In the genomic region with DNA sequence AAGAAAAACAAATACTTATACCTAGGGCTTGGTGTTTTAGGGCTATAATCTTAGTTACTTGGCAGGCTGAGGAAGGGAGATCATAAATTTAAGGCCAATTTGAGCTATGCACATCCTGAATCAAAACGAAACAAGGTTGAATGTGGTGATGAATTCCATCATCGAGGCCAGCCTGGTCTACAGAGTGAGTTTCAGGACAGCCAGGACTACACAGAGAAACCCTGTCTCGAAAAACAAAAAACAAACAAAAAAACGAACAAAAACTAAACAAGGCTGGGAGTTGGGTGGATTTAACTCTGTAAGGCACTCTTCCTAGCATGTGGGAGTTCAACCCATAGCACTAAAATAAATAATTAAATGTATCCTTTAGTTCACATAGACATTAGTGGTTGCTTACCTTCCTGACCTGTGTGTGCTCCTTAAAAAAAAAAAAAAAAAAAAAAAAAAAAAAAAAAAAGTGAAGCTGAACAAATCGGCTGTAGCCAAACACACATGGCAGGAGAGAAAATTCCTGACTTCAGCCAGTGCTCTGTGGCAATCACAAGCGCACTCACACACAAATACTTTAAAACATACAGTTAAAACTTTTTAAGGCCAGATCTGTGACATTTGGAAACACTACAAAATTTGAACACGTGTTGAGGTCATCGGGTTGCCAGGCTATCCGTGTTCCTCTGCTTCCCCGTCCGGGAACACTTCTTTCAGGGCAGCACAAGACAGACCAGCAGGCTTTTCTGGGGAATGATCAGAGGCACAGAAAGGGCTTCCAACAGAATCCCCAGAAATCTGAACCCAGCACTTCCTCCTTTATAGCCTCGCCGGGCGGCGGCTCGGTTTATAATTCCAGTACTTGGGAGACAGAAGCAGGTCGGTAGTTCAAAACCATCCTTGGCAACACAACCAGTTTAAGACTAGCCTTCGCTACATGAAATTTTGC, we compare ENCODE assay signal across 8 mouse cellular contexts. TPM values are rescaled to one million over a fixed set of nuclear protein-coding genes. Genes with fewer than 3 reads are reported as not detected.
DNase-seq lines count a peak whose midpoint lies in the region; ATAC-seq and TF ChIP-seq lines count a peak whose summit lies in the region.

No protein-coding gene starts in this region.

- peak overlapping the region; percentile 95 for H3K9ac ChIP-seq in heart, embryonic 14.5 days (ENCODE audit: low read length)
- peak overlapping the region; percentile 94 for H3K9ac ChIP-seq in ES-E14 (ENCODE audit: insufficient read depth, low read depth, low read length, poor library complexity, severe bottlenecking)
- H3K9ac ChIP-seq in forebrain, embryonic 13.5 days = peak overlapping the region; percentile 95
- H3K9ac ChIP-seq in liver, embryonic 15.5 days = peak overlapping the region; percentile 67

- no peak for ATAC-seq in heart, embryonic 14.5 days (ENCODE audit: insufficient number of reproducible peaks, insufficient read depth, low FRiP score, low read depth)
- ATAC-seq in forebrain, embryonic 13.5 days = peak; percentile 25
- ATAC-seq in liver, embryonic 15.5 days (ENCODE audit: insufficient read depth) = peak; percentile 4
- ATAC-seq in megakaryocyte-erythroid progenitor cell, adult 5-6 weeks (replicated peaks; ENCODE audit: low FRiP score, low TSS enrichment, poor library complexity, severe bottlenecking) = no peak

- no peaks in the 10 kb centered on the region for H3K27me3 ChIP-seq in heart, embryonic 14.5 days (ENCODE audit: control insufficient read depth, insufficient read depth, low read length)
- H3K27me3 ChIP-seq in forebrain, embryonic 13.5 days = no peaks in the 10 kb centered on the region
- no peaks in the 10 kb centered on the region for H3K27me3 ChIP-seq in liver, embryonic 15.5 days

- peak overlapping the region; percentile 88 to 90 for H3K4me3 ChIP-seq in heart, embryonic 14.5 days (ENCODE audit: control insufficient read depth in 1 of 2, insufficient read depth in 1 of 2, low read depth in 1 of 2, low read length in 2 of 2)
- peak overlapping the region; percentile 86 to 94 for H3K4me3 ChIP-seq in ES-E14 (ENCODE audit: insufficient read depth in 1 of 2, low read depth in 1 of 2, low read length in 2 of 2, poor library complexity in 1 of 2, severe bottlenecking in 1 of 2)
- peak overlapping the region; percentile 88 for H3K4me3 ChIP-seq in forebrain, embryonic 13.5 days
- peak overlapping the region; percentile 83 for H3K4me3 ChIP-seq in liver, embryonic 15.5 days (replicated peaks)

- peaks cover 32% of the 10 kb centered on the region for H3K36me3 ChIP-seq in heart, embryonic 14.5 days (ENCODE audit: control insufficient read depth, insufficient read depth, low read length)
- H3K36me3 ChIP-seq in ES-E14 (ENCODE audit: control insufficient read depth, insufficient read depth, low read length, poor library complexity, severe bottlenecking) = peaks cover 38% of the 10 kb centered on the region
- H3K36me3 ChIP-seq in forebrain, embryonic 13.5 days (ENCODE audit: poor library complexity, severe bottlenecking) = peaks cover 28% of the 10 kb centered on the region
- peaks cover 28% of the 10 kb centered on the region for H3K36me3 ChIP-seq in liver, embryonic 15.5 days (replicated peaks)

- 9% methylated on average over 18 of the region's 18 CpGs for WGBS in heart, embryonic 14.5 days
- 11% methylated on average over 18 of the region's 18 CpGs for WGBS in forebrain, embryonic 13.5 days
- 3% methylated on average over 18 of the region's 18 CpGs for WGBS in liver, embryonic 15.5 days (ENCODE audit: insufficient replicate concordance)

- peak overlapping the region; percentile 96 for H3K4me2 ChIP-seq in heart, embryonic 14.5 days (ENCODE audit: low read length)
- H3K4me2 ChIP-seq in forebrain, embryonic 13.5 days = peak overlapping the region; percentile 84
- peak overlapping the region; percentile 85 for H3K4me2 ChIP-seq in liver, embryonic 15.5 days

- peaks cover 2 to 22% of the 10 kb centered on the region in 2 experiments; a peak in 3 of 4 replicates for H3K4me1 ChIP-seq in heart, embryonic 14.5 days (ENCODE audit: control insufficient read depth in 2 of 2, insufficient read depth in 2 of 2, low read length in 2 of 2)
- peaks cover 0 to 3% of the 10 kb centered on the region in 2 experiments; a peak in 2 of 4 replicates for H3K4me1 ChIP-seq in ES-E14 (ENCODE audit: control insufficient read depth in 2 of 2, insufficient read depth in 2 of 2, low read length in 2 of 2, poor library complexity in 1 of 2)
- H3K4me1 ChIP-seq in forebrain, embryonic 13.5 days = peaks cover 40% of the 10 kb centered on the region
- peaks cover 61% of the 10 kb centered on the region for H3K4me1 ChIP-seq in liver, embryonic 15.5 days (replicated peaks)

- no peaks in the 10 kb centered on the region for H3K9me3 ChIP-seq in heart, embryonic 14.5 days (ENCODE audit: control insufficient read depth, low read length)
- H3K9me3 ChIP-seq in ES-E14 (ENCODE audit: control insufficient read depth, insufficient read depth, low read depth, low read length) = no peaks in the 10 kb centered on the region
- no peaks in the 10 kb centered on the region for H3K9me3 ChIP-seq in forebrain, embryonic 13.5 days (replicated peaks)
- no peaks in the 10 kb centered on the region for H3K9me3 ChIP-seq in liver, embryonic 15.5 days (replicated peaks)

- in situ Hi-C loops in ES-E14 (cut with MboI; ENCODE audit: low sequenced_read_pairs in 2 of 2, unreplicated experiment in 2 of 2) = no loop called here

- peak overlapping the region; percentile 89 to 100 for H3K27ac ChIP-seq in heart, embryonic 14.5 days (replicated peaks in 1 of 2; ENCODE audit: control insufficient read depth in 1 of 2, insufficient read depth in 1 of 2, low read depth in 2 of 2, low read length in 2 of 2)
- peak overlapping the region; percentile 95 for H3K27ac ChIP-seq in ES-E14 (ENCODE audit: insufficient read depth, low read depth, low read length, poor library complexity, severe bottlenecking)
- peak overlapping the region; percentile 92 for H3K27ac ChIP-seq in forebrain, embryonic 13.5 days
- peak overlapping the region; percentile 92 for H3K27ac ChIP-seq in liver, embryonic 15.5 days (replicated peaks)

- DNase-seq in heart, adult 8-10 months (ENCODE audit: low spot score) = no peak
- no peak for DNase-seq in ES-E14 (ENCODE audit: low read depth, low spot score)
- no peak for DNase-seq in layer of hippocampus, adult 8-10 months (ENCODE audit: low spot score in 2 of 2)
- DNase-seq in left cerebral cortex, adult 18-20 months (ENCODE audit: low spot score in 2 of 2) = no peak

TF ChIP-seq in ES-E14, 5 proteins besides CTCF, POLR2A, EP300 and RAD21:
- TF ChIP-seq CHD2 (IDR thresholded peaks at IDR 0.05; ENCODE audit: low read depth, low read length) (no peak), ZNF384 (IDR thresholded peaks at IDR 0.05; ENCODE audit: low read depth, low read length) (peak; percentile 95)

RNA-seq across cellular contexts. Expression of a gene that starts 0.9 kb away (rescaled TPM):
- 462 and 512 TPM in 2 replicates for polyA plus RNA-seq in heart, embryonic 14.5 days (2014; fragmentation: Nextera tagmentation; extraction: Ambion mirVana)
- total RNA-seq in heart, adult 8-10 months (2022) = 100 to 1,000 TPM; 385 to 495 (median 425) TPM
- 3,112 and 3,420 TPM in 2 replicates for total RNA-seq in ES-E14 (2012; rRNA removed)
- 585 and 587 TPM in 2 replicates for polyA plus RNA-seq in forebrain, embryonic 13.5 days (2015; fragmentation: Nextera tagmentation; extraction: Ambion mirVana)
- 438 and 439 TPM in 2 replicates for polyA plus RNA-seq in liver, embryonic 15.5 days (2015; fragmentation: Nextera tagmentation; extraction: Ambion mirVana)
- total RNA-seq in megakaryocyte-erythroid progenitor cell, adult 5-6 weeks (2014; fragmentation: Nextera tagmentation) = 2,653 and 3,048 TPM in 2 replicates
- total RNA-seq in megakaryocyte-erythroid progenitor cell, adult 5-6 weeks (2017) = 1,625 and 1,902 TPM in 2 replicates
- 100 to 1,000 TPM; 240 to 284 (median 258) TPM for total RNA-seq in layer of hippocampus, adult 8-10 months (2022)
- 100 to 1,000 TPM; 233 to 240 TPM for total RNA-seq in left cerebral cortex, adult 18-20 months (2021)

RNA-seq across cellular contexts. Expression of a gene that starts 17.9 kb away (rescaled TPM):
- 3.2 and 3.8 TPM in 2 replicates for polyA plus RNA-seq in heart, embryonic 14.5 days (2014; fragmentation: Nextera tagmentation; extraction: Ambion mirVana)
- 10 to 100 TPM; 22.2 to 28.9 (median 23.8) TPM for total RNA-seq in heart, adult 8-10 months (2022)
- 47.8 and 52.8 TPM in 2 replicates for total RNA-seq in ES-E14 (2012; rRNA removed)
- polyA plus RNA-seq in forebrain, embryonic 13.5 days (2015; fragmentation: Nextera tagmentation; extraction: Ambion mirVana) = 6.0 and 7.4 TPM in 2 replicates
- polyA plus RNA-seq in liver, embryonic 15.5 days (2015; fragmentation: Nextera tagmentation; extraction: Ambion mirVana) = 2.0 and 2.3 TPM in 2 replicates
- 16.0 and 19.8 TPM in 2 replicates for total RNA-seq in megakaryocyte-erythroid progenitor cell, adult 5-6 weeks (2014; fragmentation: Nextera tagmentation)
- 18.6 and 64.6 TPM in 2 replicates for total RNA-seq in megakaryocyte-erythroid progenitor cell, adult 5-6 weeks (2017)
- 10 to 100 TPM; 45.7 to 73.5 (median 57.9) TPM for total RNA-seq in layer of hippocampus, adult 8-10 months (2022)
- total RNA-seq in left cerebral cortex, adult 18-20 months (2021) = 10 to 100 TPM; 57.1 to 60.2 TPM

RNA-seq across cellular contexts. Expression of a gene that starts 26.7 kb away (rescaled TPM):
- polyA plus RNA-seq in heart, embryonic 14.5 days (2014; fragmentation: Nextera tagmentation; extraction: Ambion mirVana) = 1.4 and 1.5 TPM in 2 replicates
- 10 to 100 TPM; 15.6 to 31.7 (median 17.5) TPM for total RNA-seq in heart, adult 8-10 months (2022)
- total RNA-seq in ES-E14 (2012; rRNA removed) = 5.9 and 6.1 TPM in 2 replicates
- 0.71 and 0.80 TPM in 2 replicates for polyA plus RNA-seq in forebrain, embryonic 13.5 days (2015; fragmentation: Nextera tagmentation; extraction: Ambion mirVana)
- 0.09 and 0.21 TPM in 2 replicates for polyA plus RNA-seq in liver, embryonic 15.5 days (2015; fragmentation: Nextera tagmentation; extraction: Ambion mirVana)
- 0.84 TPM in 1 of 2 replicates, not detected in the other for total RNA-seq in megakaryocyte-erythroid progenitor cell, adult 5-6 weeks (2014; fragmentation: Nextera tagmentation)
- 0.75 and 0.80 TPM in 2 replicates for total RNA-seq in megakaryocyte-erythroid progenitor cell, adult 5-6 weeks (2017)
- 1 to 10 TPM; 2.2 to 3.4 (median 3.1) TPM for total RNA-seq in layer of hippocampus, adult 8-10 months (2022)
- total RNA-seq in left cerebral cortex, adult 18-20 months (2021) = 1 to 10 TPM; 2.3 to 3.7 TPM

RNA-seq across cellular contexts. Expression of a gene that starts 27.2 kb away (rescaled TPM):
- polyA plus RNA-seq in heart, embryonic 14.5 days (2014; fragmentation: Nextera tagmentation; extraction: Ambion mirVana) = 5.7 and 7.0 TPM in 2 replicates
- total RNA-seq in heart, adult 8-10 months (2022) = 1 to 10 TPM; 1.6 to 5.4 (median 3.7) TPM
- 11.4 and 12.2 TPM in 2 replicates for total RNA-seq in ES-E14 (2012; rRNA removed)
- polyA plus RNA-seq in forebrain, embryonic 13.5 days (2015; fragmentation: Nextera tagmentation; extraction: Ambion mirVana) = 4.2 and 5.2 TPM in 2 replicates
- 1.4 and 2.1 TPM in 2 replicates for polyA plus RNA-seq in liver, embryonic 15.5 days (2015; fragmentation: Nextera tagmentation; extraction: Ambion mirVana)
- 10.6 and 12.0 TPM in 2 replicates for total RNA-seq in megakaryocyte-erythroid progenitor cell, adult 5-6 weeks (2014; fragmentation: Nextera tagmentation)
- 6.7 and 9.1 TPM in 2 replicates for total RNA-seq in megakaryocyte-erythroid progenitor cell, adult 5-6 weeks (2017)
- 1 to 10 TPM in 2 of 4 experiments, under 1 TPM in 2; 0.40 to 3.0 (median 1.0) TPM for total RNA-seq in layer of hippocampus, adult 8-10 months (2022)
- total RNA-seq in left cerebral cortex, adult 18-20 months (2021) = 1 to 10 TPM; 1.7 to 3.0 TPM

Comparison
In these comparisons a context has a peak if more than half of its experiments do, and no peak if none do; other contexts are left out.
1. ATAC-seq: peak in forebrain, embryonic 13.5 days (single experiment) and liver, embryonic 15.5 days (single experiment); none in heart, embryonic 14.5 days (single experiment) and megakaryocyte-erythroid progenitor cell, adult 5-6 weeks (single experiment).
2. Peak in every context shown above with its lines, with median percentiles within 50 percentile points of each other: H3K27ac ChIP-seq, H3K4me2 ChIP-seq, H3K4me3 ChIP-seq and H3K9ac ChIP-seq.